Mouse (Mus musculus): ENCODE data around the gene Stab2.

Stab2 gene

GRCm38 (mm10) chr10:87007385-87008214 is at the start of gene Stab2:
Gene Stab2, minus strand, starts transcription at chr10:87008025.
- in situ Hi-C loops (cut with MboI, MseI): no loop called here

DNA sequence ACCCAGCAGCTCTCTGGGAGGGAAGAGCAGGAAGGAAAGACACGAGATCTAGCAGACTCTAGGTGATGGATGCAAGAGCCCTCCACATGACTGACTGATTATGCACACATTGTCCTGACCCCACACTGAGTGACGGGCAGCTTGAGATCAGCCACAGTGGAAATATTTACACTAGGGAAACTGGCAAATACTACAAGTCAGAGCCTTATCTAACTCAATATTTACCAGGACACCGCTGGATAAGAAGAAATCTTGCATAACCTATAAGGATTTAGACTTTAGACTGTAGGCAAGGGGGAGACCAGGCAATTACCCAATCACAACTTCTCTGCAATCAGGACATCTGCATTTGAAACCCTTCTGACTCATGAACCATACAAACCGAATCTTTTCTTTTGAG is 43.9 kb upstream of the Stab2 start:
- in situ Hi-C loops (cut with MboI, MseI): no loop called here

- in situ Hi-C loops (cut with MboI, MseI): no loop called here
These were observed 41.4 kb upstream of the Stab2 start for GRCm38 (mm10) chr10:87049179-87049578.

DNA sequence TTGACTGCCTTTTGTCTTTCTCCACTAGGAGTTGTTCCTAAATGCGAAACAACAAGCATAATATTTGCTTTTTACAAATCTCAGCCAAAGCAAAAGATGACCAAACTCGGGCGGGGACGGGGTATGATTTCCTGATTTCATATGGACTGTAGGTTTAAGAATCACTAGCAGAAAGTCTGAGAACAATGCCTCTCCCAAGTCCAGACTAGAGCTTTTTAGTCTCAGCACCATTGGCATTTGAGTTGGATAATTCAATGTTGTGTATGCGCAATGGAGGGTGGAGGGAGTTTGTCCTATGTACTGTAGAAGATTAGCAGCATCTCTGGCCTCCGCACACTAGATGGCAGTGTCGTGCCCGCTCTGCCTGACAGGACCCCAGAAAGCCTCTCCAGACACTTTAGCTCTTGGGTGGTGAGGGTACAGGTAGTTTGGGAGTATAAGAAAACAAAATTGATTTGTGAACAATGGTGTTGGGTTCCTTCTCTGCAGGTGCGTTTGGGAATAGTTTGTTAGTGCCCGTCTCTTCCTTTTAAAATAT is 39.2 kb upstream of the Stab2 start:
- in situ Hi-C loops (cut with MboI, MseI): no loop called here

GRCm38 (mm10) chr10:87046469-87046868 is 38.6 kb upstream of the Stab2 start:
- in situ Hi-C loops (cut with MboI, MseI): no loop called here

DNA sequence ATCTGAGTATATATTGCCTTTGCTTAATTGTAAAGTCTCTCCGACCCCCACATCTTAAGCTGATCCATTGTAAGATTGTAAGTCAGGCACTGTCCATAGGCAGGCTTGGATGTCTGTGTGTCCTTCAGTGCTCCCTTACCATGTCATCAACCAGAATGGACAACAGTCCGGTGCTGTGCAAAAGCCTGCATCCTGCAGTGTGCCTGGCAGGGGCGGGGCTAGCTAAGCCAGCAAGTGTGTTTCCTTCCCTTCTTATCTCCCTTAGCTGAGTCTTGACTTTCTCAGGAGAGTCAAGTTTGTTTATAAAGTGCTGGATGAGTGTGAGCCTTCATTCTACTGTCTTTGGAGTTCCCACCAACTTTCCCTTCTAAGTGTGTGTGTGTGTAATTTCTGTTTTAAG is 37.4 kb upstream of the Stab2 start:
- in situ Hi-C loops (cut with MboI, MseI): no loop called here

- in situ Hi-C loops (cut with MboI, MseI): no loop called here
These were observed 33.4 kb upstream of the Stab2 start for GRCm38 (mm10) chr10:87041265-87041664.

GRCm38 (mm10) chr10:87039800-87040199 is 32.0 kb upstream of the Stab2 start:
- in situ Hi-C loops (cut with MboI, MseI): no loop called here

- in situ Hi-C loops (cut with MboI, MseI): no loop called here
These were observed 31.5 kb upstream of the Stab2 start for GRCm38 (mm10) chr10:87039340-87039739.

GRCm38 (mm10) chr10:87037062-87037461 is 29.2 kb upstream of the Stab2 start:
- in situ Hi-C loops (cut with MboI, MseI): no loop called here

GRCm38 (mm10) chr10:87036271-87036703 is 28.5 kb upstream of the Stab2 start:
- in situ Hi-C loops (cut with MboI, MseI): no loop called here

- in situ Hi-C loops (cut with MboI, MseI): no loop called here
These were observed 28.0 kb upstream of the Stab2 start for GRCm38 (mm10) chr10:87035866-87036265.

- in situ Hi-C loops (cut with MboI, MseI): no loop called here
These were observed 24.9 kb upstream of the Stab2 start for GRCm38 (mm10) chr10:87032768-87033167.

- in situ Hi-C loops (cut with MboI, MseI): loop anchor here (5.0 to 10.0 kb wide), 3 partner anchors 102 to 820 kb away; no protein-coding TSS in a partner anchor
These were observed 17.1 kb upstream of the Stab2 start for GRCm38 (mm10) chr10:87024884-87025283.

GRCm38 (mm10) chr10:87020711-87021110 is 12.9 kb upstream of the Stab2 start:
- in situ Hi-C loops (cut with MboI, MseI): loop anchor here (10.0 kb wide), 1 partner anchor 824 kb away; no protein-coding TSS in a partner anchor

- in situ Hi-C loops (cut with MboI, MseI): no loop called here
These were observed 11.1 kb upstream of the Stab2 start for GRCm38 (mm10) chr10:87018876-87019275.

DNA sequence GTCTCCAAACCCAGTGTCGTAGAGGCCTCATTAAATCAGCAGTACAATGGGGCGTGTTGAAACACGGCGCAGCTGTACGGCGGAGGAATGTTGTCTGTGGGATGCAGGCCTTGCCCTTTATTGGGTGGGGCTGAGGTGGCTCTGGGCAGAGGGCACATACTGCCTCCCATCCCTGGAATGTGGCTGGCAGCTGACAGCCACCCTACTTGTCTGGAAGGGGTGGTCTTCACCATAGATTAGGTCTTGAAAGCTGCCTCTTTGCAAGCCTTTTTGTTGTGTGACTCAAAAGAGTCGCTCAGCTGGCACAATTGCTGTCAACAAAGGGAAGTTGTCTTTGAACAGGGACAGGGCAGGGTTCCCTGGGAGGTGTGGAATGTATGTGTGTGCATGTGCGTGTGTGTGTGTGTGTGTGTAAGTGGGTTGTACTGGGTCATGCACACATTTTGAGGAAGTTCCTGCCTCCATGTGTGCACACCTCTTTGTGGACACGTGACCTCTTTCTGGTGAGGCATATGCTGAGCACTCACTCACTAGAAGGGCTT is 8.4 kb upstream of the Stab2 start:
- in situ Hi-C loops (cut with MboI, MseI): no loop called here

DNA sequence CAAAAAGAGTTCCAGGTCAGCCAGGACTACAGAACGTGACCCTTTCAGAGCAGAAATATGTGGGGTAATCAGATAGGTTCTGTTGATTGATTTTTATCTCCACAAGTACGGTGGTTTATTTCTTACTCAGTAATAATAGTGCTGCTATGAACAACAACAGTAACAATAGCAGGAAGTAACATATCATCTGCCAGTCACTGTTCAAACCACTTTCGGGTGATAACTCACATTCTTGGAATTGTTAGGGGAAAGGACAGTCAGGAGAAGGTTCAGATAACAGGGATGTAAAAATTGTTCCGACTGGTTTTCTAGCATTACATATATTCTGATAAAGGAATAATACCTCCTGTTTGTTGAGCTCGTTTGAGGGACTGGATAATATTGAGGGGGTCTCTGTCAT is 7.6 kb upstream of the Stab2 start:
- in situ Hi-C loops (cut with MboI, MseI): no loop called here

GRCm38 (mm10) chr10:87014391-87014965 is 6.7 kb upstream of the Stab2 start:
- in situ Hi-C loops (cut with MboI, MseI): no loop called here

DNA sequence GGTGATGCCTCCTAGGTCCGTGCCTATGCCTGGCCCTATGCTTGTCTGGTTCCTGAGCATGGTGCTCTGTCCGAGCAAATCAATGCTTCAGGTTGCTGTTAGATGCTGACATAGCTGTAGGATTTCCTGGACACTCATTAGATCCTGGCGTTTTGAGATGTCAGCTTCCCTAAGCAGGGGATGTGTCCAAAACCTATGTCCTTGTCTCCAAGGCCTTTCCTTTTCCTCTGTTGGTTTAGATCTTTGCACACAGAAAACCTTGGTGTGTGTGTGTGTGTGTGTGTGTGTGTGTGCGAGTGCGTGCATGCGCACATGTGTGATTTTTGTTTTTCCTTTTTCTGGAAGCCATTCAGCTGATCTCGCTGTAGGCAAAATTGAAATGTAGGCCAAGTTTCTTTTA is 4.3 kb upstream of the Stab2 start:
- in situ Hi-C loops (cut with MboI, MseI): no loop called here

- in situ Hi-C loops (cut with MboI, MseI): no loop called here
These were observed 332 bp upstream of the Stab2 start for GRCm38 (mm10) chr10:87008215-87008499.

DNA sequence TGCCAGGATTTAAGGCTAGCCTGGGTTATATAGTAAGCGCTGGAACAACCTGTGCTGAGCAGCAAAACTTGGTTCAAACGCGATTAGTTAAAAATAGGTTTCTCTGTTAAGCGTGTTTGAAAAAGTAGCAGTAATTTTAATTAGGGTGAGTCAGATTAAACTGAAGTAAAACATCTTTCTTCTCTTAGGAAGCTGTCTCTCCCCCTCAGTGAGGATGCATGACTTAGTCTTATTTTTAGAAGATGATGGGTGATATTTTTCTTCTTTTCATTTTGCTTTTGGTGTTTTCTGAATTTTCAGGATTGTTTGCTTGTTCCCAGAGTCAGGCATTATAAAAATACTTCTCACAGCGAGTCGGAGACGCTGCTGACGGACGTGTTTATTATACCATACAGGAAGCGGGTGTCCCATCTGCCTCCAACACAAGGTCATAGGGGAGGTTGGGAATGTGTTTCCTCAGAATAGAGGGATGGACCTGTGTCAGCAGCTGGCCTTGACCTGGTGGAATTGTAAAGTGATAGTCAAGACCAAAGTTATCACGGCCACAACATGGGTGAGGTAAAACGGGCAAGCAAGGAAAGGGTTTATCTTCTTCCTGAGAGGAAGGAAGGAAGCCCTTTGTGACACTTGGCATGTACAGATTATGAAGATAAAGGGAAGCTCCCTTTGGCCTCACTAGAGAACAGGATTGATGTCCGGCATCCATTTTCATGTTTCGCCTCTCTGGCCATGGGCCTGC is 15.4 kb downstream of the Stab2 start:
- in situ Hi-C loops (cut with MboI, MseI): no loop called here
